Mouse (Mus musculus): ENCODE measurements around the gene Antxr1. TPM values are rescaled to one million over a fixed set of nuclear protein-coding genes. Genes with fewer than 3 reads are reported as not detected.

Gene Antxr1
- polyA plus RNA-seq, 1 experiment from 2014 or later: 3.5 TPM

- WGBS: 89% methylated on average over 2 of the region's 2 CpGs
- Histone ChIP-seq H3K4me1 (replicated peaks) (peaks cover 14% of the 10 kb centered on the region; the same call in 1 of the 2 replicates), H3K9ac (no peak overlapping the region), H3K4me2 (no peak overlapping the region), H3K27ac (no peak overlapping the region), H3K27me3 (no peaks in the 10 kb centered on the region), H3K36me3 (no peaks in the 10 kb centered on the region), H3K4me3 (no peak overlapping the region), H3K9me3 (no peaks in the 10 kb centered on the region)
- ATAC-seq (ENCODE audit: low FRiP score): no peak
Observed at GRCm38 (mm10) chr6:87326932-87327331, 8.7 kb downstream of the Antxr1 start.

GRCm38 (mm10) chr6:87323381-87323780 is 12.2 kb downstream of the Antxr1 start:
- no peak for ATAC-seq (ENCODE audit: low FRiP score)
- Histone ChIP-seq H3K4me3 (no peak overlapping the region), H3K9ac (no peak overlapping the region), H3K9me3 (no peaks in the 10 kb centered on the region), H3K27ac (no peak overlapping the region), H3K36me3 (no peaks in the 10 kb centered on the region), H3K4me2 (no peak overlapping the region), H3K27me3 (no peaks in the 10 kb centered on the region), H3K4me1 (replicated peaks) (peaks cover 5% of the 10 kb centered on the region; the same call in 1 of the 2 replicates)
- 96% methylated on average over 2 of the region's 2 CpGs for WGBS

GRCm38 (mm10) chr6:87318651-87319050 is 17.0 kb downstream of the Antxr1 start:
- 97% methylated on average over 7 of the region's 7 CpGs for WGBS
- no peaks in the 10 kb centered on the region for H3K9me3 ChIP-seq
- no peak overlapping the region for H3K27ac ChIP-seq
- ATAC-seq (ENCODE audit: low FRiP score): no peak
- no peak overlapping the region for H3K9ac ChIP-seq
- H3K4me2 ChIP-seq: no peak overlapping the region
- H3K4me3 ChIP-seq: no peak overlapping the region
- no peaks in the 10 kb centered on the region for H3K27me3 ChIP-seq
- H3K36me3 ChIP-seq: no peaks in the 10 kb centered on the region
- H3K4me1 ChIP-seq (replicated peaks): peaks cover 13% of the 10 kb centered on the region

- Histone ChIP-seq H3K36me3 (no peaks in the 10 kb centered on the region), H3K4me1 (replicated peaks) (peaks cover 13% of the 10 kb centered on the region), H3K9ac (no peak overlapping the region), H3K27me3 (no peaks in the 10 kb centered on the region), H3K4me3 (no peak overlapping the region), H3K27ac (no peak overlapping the region), H3K4me2 (no peak overlapping the region), H3K9me3 (no peaks in the 10 kb centered on the region)
- ATAC-seq (ENCODE audit: low FRiP score): no peak
- WGBS: 87% methylated on average over 8 of the region's 8 CpGs
Observed at GRCm38 (mm10) chr6:87316966-87317365, 18.7 kb downstream of the Antxr1 start.

GRCm38 (mm10) chr6:87312761-87313160 is 22.9 kb downstream of the Antxr1 start:
- H3K4me2 ChIP-seq: no peak overlapping the region
- WGBS: 78% methylated on average over 4 of the region's 4 CpGs
- no peak for ATAC-seq (ENCODE audit: low FRiP score)
- H3K36me3 ChIP-seq: peaks cover 18% of the 10 kb centered on the region
- peaks cover 13% of the 10 kb centered on the region for H3K4me1 ChIP-seq (replicated peaks)
- no peaks in the 10 kb centered on the region for H3K9me3 ChIP-seq
- no peak overlapping the region for H3K4me3 ChIP-seq
- H3K27me3 ChIP-seq: no peaks in the 10 kb centered on the region
- no peak overlapping the region for H3K9ac ChIP-seq
- no peak overlapping the region for H3K27ac ChIP-seq

GRCm38 (mm10) chr6:87304486-87304885 is 31.1 kb downstream of the Antxr1 start:
- peaks cover 10% of the 10 kb centered on the region; the same call in 1 of the 2 replicates for H3K4me1 ChIP-seq (replicated peaks)
- H3K9ac ChIP-seq: no peak overlapping the region
- 90% methylated on average over 8 of the region's 8 CpGs for WGBS
- no peak for ATAC-seq (ENCODE audit: low FRiP score)
- no peak overlapping the region for H3K4me3 ChIP-seq
- H3K36me3 ChIP-seq: peaks cover 14% of the 10 kb centered on the region
- H3K4me2 ChIP-seq: no peak overlapping the region
- no peaks in the 10 kb centered on the region for H3K9me3 ChIP-seq
- H3K27me3 ChIP-seq: no peaks in the 10 kb centered on the region
- H3K27ac ChIP-seq: no peak overlapping the region

GRCm38 (mm10) chr6:87302746-87303145 is 32.9 kb downstream of the Antxr1 start:
- H3K4me3 ChIP-seq: no peak overlapping the region
- H3K36me3 ChIP-seq: peaks cover 5% of the 10 kb centered on the region
- 78% methylated on average over 5 of the region's 5 CpGs for WGBS
- H3K9me3 ChIP-seq: no peaks in the 10 kb centered on the region
- no peak overlapping the region for H3K9ac ChIP-seq
- ATAC-seq (ENCODE audit: low FRiP score): no peak
- no peak overlapping the region for H3K27ac ChIP-seq
- H3K4me1 ChIP-seq (replicated peaks): peaks cover 13% of the 10 kb centered on the region; the same call in 1 of the 2 replicates
- no peaks in the 10 kb centered on the region for H3K27me3 ChIP-seq
- H3K4me2 ChIP-seq: no peak overlapping the region

- 41% methylated on average over 4 of the region's 4 CpGs for WGBS
- ATAC-seq (ENCODE audit: low FRiP score): no peak
- peaks cover 13% of the 10 kb centered on the region; the same call in 1 of the 2 replicates for H3K4me1 ChIP-seq (replicated peaks)
- no peaks in the 10 kb centered on the region for H3K27me3 ChIP-seq
- no peaks in the 10 kb centered on the region for H3K9me3 ChIP-seq
- no peak overlapping the region for H3K4me3 ChIP-seq
- no peak overlapping the region for H3K27ac ChIP-seq
- no peak overlapping the region for H3K9ac ChIP-seq
- H3K4me2 ChIP-seq: no peak overlapping the region
- H3K36me3 ChIP-seq: no peaks in the 10 kb centered on the region
Observed at GRCm38 (mm10) chr6:87301991-87302390, 33.6 kb downstream of the Antxr1 start.

- 95% methylated on average over 3 of the region's 3 CpGs for WGBS
Observed at GRCm38 (mm10) chr6:87294904-87295303, 40.7 kb downstream of the Antxr1 start.

GRCm38 (mm10) chr6:87292911-87293851 is 42.4 kb downstream of the Antxr1 start:
- ATAC-seq (ENCODE audit: low FRiP score): no peak
- H3K4me3 ChIP-seq: no peak overlapping the region
- H3K27me3 ChIP-seq: no peaks in the 10 kb centered on the region
- peaks cover 9% of the 10 kb centered on the region for H3K9me3 ChIP-seq
- no peaks in the 10 kb centered on the region for H3K36me3 ChIP-seq
- H3K9ac ChIP-seq: no peak overlapping the region
- H3K4me1 ChIP-seq (replicated peaks): no peaks in the 10 kb centered on the region
- H3K27ac ChIP-seq: no peak overlapping the region
- no peak overlapping the region for H3K4me2 ChIP-seq
- 90% methylated on average over 18 of the region's 18 CpGs for WGBS

More at GRCm38 (mm10) chr6:87294904-87295303, 40.7 kb downstream of the Antxr1 start:
- Histone ChIP-seq H3K4me3 (no peak overlapping the region), H3K27ac (no peak overlapping the region), H3K9me3 (peaks cover 9% of the 10 kb centered on the region), H3K27me3 (no peaks in the 10 kb centered on the region), H3K4me1 (replicated peaks) (peaks cover 4% of the 10 kb centered on the region; the same call in 1 of the 2 replicates), H3K36me3 (no peaks in the 10 kb centered on the region), H3K4me2 (no peak overlapping the region), H3K9ac (no peak overlapping the region)
- ATAC-seq (ENCODE audit: low FRiP score): no peak

- 95% methylated on average over 6 of the region's 6 CpGs for WGBS
- ATAC-seq (ENCODE audit: low FRiP score): no peak
Observed at GRCm38 (mm10) chr6:87287251-87287650, 48.4 kb downstream of the Antxr1 start.

GRCm38 (mm10) chr6:87285365-87285749 is 50.3 kb downstream of the Antxr1 start:
- no peak for ATAC-seq (ENCODE audit: low FRiP score)
- 91% methylated on average over 7 of the region's 7 CpGs for WGBS

More at GRCm38 (mm10) chr6:87287251-87287650, 48.4 kb downstream of the Antxr1 start:
- no peak overlapping the region for H3K9ac ChIP-seq
- H3K4me2 ChIP-seq: no peak overlapping the region
- H3K27me3 ChIP-seq: no peaks in the 10 kb centered on the region
- peaks cover 5% of the 10 kb centered on the region; the same call in 1 of the 2 replicates for H3K4me1 ChIP-seq (replicated peaks)
- 0 out of 2 replicates have a peak, but pooled peaks cover 4% of the 10 kb centered on the region for H3K36me3 ChIP-seq
- no peak overlapping the region for H3K27ac ChIP-seq
- H3K9me3 ChIP-seq: peaks cover 9% of the 10 kb centered on the region
- H3K4me3 ChIP-seq: no peak overlapping the region

More at GRCm38 (mm10) chr6:87285365-87285749, 50.3 kb downstream of the Antxr1 start:
- Histone ChIP-seq H3K9me3 (no peaks in the 10 kb centered on the region), H3K27ac (no peak overlapping the region), H3K9ac (no peak overlapping the region), H3K4me3 (no peak overlapping the region), H3K4me1 (replicated peaks) (peaks cover 5% of the 10 kb centered on the region; the same call in 1 of the 2 replicates), H3K4me2 (no peak overlapping the region), H3K36me3 (0 out of 2 replicates have a peak, but pooled peaks cover 4% of the 10 kb centered on the region), H3K27me3 (no peaks in the 10 kb centered on the region)

Measured in hindbrain, embryonic 13.5 days (tissue).